Mouse (Mus musculus) brown adipose tissue, adult 24 weeks (tissue): Measurements from ENCODE around the gene H2-Q6. TPM values are rescaled to one million over a fixed set of nuclear protein-coding genes. Genes with fewer than 3 reads are reported as not detected.
A peak's percentile ranks its signal among the peaks of the same experiment; 100 is the strongest.
"Not testable (repeated sequence)": the region's sequence is repeated elsewhere in the genome, so short reads cannot be mapped to it uniquely, and the experiment has no call there.

Source experiments
- H3K27ac ChIP-seq: fragments of 200-500 bp; replicated peaks from 2 replicates; pipeline ENCODE4 v1.5.1; 2012; ENCODE audit warnings: low read depth, mild to moderate bottlenecking, low read length
- H3K4me1 ChIP-seq: fragments of 200-500 bp; 2 replicates; pipeline ENCODE4 v1.6.1; 2012; ENCODE audit warnings: low read length, mixed read lengths; ENCODE audit not compliant: control insufficient read depth, insufficient read depth, insufficient read length
- H3K4me3 ChIP-seq: fragments of 200-500 bp; 2 replicates; pipeline ENCODE4 v1.5.1; 2012; ENCODE audit warnings: low read depth, mild to moderate bottlenecking, low read length, moderate library complexity; ENCODE audit not compliant: insufficient read depth
- polyA plus RNA-seq: library from polyadenylated mRNA; stranded (reverse); fragments of >200 nt; gene quantifications from 2 replicates; pipeline ENCODE4 v1.2.4, GENCODE M21; 2012; ENCODE audit not compliant: missing spikeins, insufficient read depth, insufficient read length

Gene H2-Q6
- polyA plus RNA-seq, 1 experiment: 6.4 TPM

- not testable (repeated sequence) for H3K27ac ChIP-seq, H3K4me1 ChIP-seq, H3K4me3 ChIP-seq
Observed at GRCm38 (mm10) chr17:35460513-35461341, 36.1 kb downstream of the H2-Q6 start.

GRCm38 (mm10) chr17:35465651-35466050 lies 41.0 kb downstream of the H2-Q6 start:
- not testable (repeated sequence) for H3K4me1 ChIP-seq, H3K4me3 ChIP-seq, H3K27ac ChIP-seq

- not testable (repeated sequence) for H3K4me1 ChIP-seq, H3K27ac ChIP-seq
- H3K4me3 ChIP-seq: 0 out of 2 replicates have a peak overlapping the region, but pooled peaks have one; percentile 1
Observed at GRCm38 (mm10) chr17:35468936-35469335, 44.3 kb downstream of the H2-Q6 start.

GRCm38 (mm10) chr17:35469842-35470751 lies 45.4 kb downstream of the H2-Q6 start, which contains the start of gene H2-Q10:
TSS of gene H2-Q10 (plus strand) at chr17:35470089.
- Histone ChIP-seq H3K4me3 (peak within 1 kb of the TSS; percentile 51), H3K27ac (no peak within 1 kb of the TSS), H3K4me1 (no peaks in the 10 kb centered on the region)

Other genes starting within 250 kb of the H2-Q6 start
- 10.5 and 14.3 TPM in 2 replicates for gene Aif1, start 248.8 kb upstream of the H2-Q6 start, polyA plus RNA-seq
- gene Lst1, start 236.4 kb upstream of the H2-Q6 start, polyA plus RNA-seq: 12.2 and 16.4 TPM in 2 replicates
- not detected in 2 replicates for gene Ltb, start 230.4 kb upstream of the H2-Q6 start, polyA plus RNA-seq
- gene Tnf, start 222.8 kb upstream of the H2-Q6 start, polyA plus RNA-seq: not detected in 2 replicates
- gene Lta, start 219.5 kb upstream of the H2-Q6 start, polyA plus RNA-seq: not detected in 2 replicates
- not detected in 2 replicates for gene Gm16181, start 204.0 kb upstream of the H2-Q6 start, polyA plus RNA-seq
- 2.7 and 4.0 TPM in 2 replicates for gene Atp6v1g2, start 191.2 kb upstream of the H2-Q6 start, polyA plus RNA-seq
- 5.2 and 6.7 TPM in 2 replicates for gene Nfkbil1, start 189.1 kb upstream of the H2-Q6 start, polyA plus RNA-seq
- gene Ddx39b, start 183.1 kb upstream of the H2-Q6 start, polyA plus RNA-seq: 50.5 and 57.9 TPM in 2 replicates
- gene H2-D1, start 162.1 kb upstream of the H2-Q6 start, polyA plus RNA-seq: 284 and 411 TPM in 2 replicates
- 0.40 TPM in 1 of 2 replicates, not detected in the other for gene H2-Q1, start 104.4 kb upstream of the H2-Q6 start, polyA plus RNA-seq
- gene H2-Q2, start 82.6 kb upstream of the H2-Q6 start, polyA plus RNA-seq: not detected in 2 replicates
- 12.3 and 19.2 TPM in 2 replicates for gene H2-Q4, start 45.2 kb upstream of the H2-Q6 start, polyA plus RNA-seq
- 9.1 and 23.4 TPM in 2 replicates for gene H2-Q7, start 14.3 kb downstream of the H2-Q6 start, polyA plus RNA-seq
- 164 and 201 TPM in 2 replicates for gene H2-Q10, start 45.2 kb downstream of the H2-Q6 start, polyA plus RNA-seq
- gene Pou5f1, start 81.2 kb downstream of the H2-Q6 start, polyA plus RNA-seq: not detected in 2 replicates
- 1.1 and 3.6 TPM in 2 replicates for gene Tcf19, start 92.0 kb downstream of the H2-Q6 start, polyA plus RNA-seq
- 0.88 and 2.3 TPM in 2 replicates for gene Cchcr1, start 92.2 kb downstream of the H2-Q6 start, polyA plus RNA-seq
- gene Psors1c2, start 108.4 kb downstream of the H2-Q6 start, polyA plus RNA-seq: not detected in 2 replicates
- 19.7 TPM in 2 replicates for gene Cdsn, start 127.3 kb downstream of the H2-Q6 start, polyA plus RNA-seq
- gene 2300002M23Rik, start 142.6 kb downstream of the H2-Q6 start, polyA plus RNA-seq: not detected in 2 replicates
- gene Sfta2, start 176.7 kb downstream of the H2-Q6 start, polyA plus RNA-seq: not detected in 2 replicates
- not detected in 2 replicates for gene Gm9573, start 201.8 kb downstream of the H2-Q6 start, polyA plus RNA-seq
- not detected in 2 replicates for gene Mucl3, start 218.8 kb downstream of the H2-Q6 start, polyA plus RNA-seq
- gene Vars2, start 242.7 kb downstream of the H2-Q6 start, polyA plus RNA-seq: 18.1 and 18.5 TPM in 2 replicates
- gene Gtf2h4, start 248.9 kb downstream of the H2-Q6 start, polyA plus RNA-seq: 16.3 and 19.0 TPM in 2 replicates